Mouse (Mus musculus) liver, postnatal 0 days (tissue): ENCODE data around the gene Orm1.

ENCODE experiments used
- CTCF ChIP-seq: sonication (generic); IDR thresholded peaks from 2 replicates; pipeline ENCODE4 v1.5.1; 2016; ENCODE audit warnings: antibody characterized with exemption, low read depth
- EP300 ChIP-seq: IDR thresholded peaks from 2 replicates; pipeline ENCODE4 v1.6.1; 2016; ENCODE audit warnings: antibody characterized with exemption, low read depth, mild to moderate bottlenecking

- TF ChIP-seq CTCF (no peak), EP300 (no peak)
Measured at GRCm38 (mm10) chr4:63348524-63348923, 4.2 kb downstream of the Orm1 start.
